Mouse (Mus musculus) hindbrain, postnatal 0 days (tissue): Measurements from ENCODE around the gene Cdkl4. TPM values are rescaled to one million over a fixed set of nuclear protein-coding genes. Genes with fewer than 3 reads are reported as not detected.
"Not testable (repeated sequence)": the region's sequence is repeated elsewhere in the genome, so short reads cannot be mapped to it uniquely, and the experiment has no call there.

Experiments used
- ATAC-seq: fragments of 200-750 bp; cut with Nextera tagmentation; 2 replicates; pipeline ENCODE4 v1.8.0; 2017; ENCODE audit warnings: mild to moderate bottlenecking, moderate TSS enrichment, moderate library complexity
- DNase-seq: peaks from one replicate; pipeline ENCODE4 v3.0.0-alpha.2; 2015; ENCODE audit warnings: low spot score
- H3K27ac ChIP-seq: fragments of 300-500 bp; sonication (generic); 2 replicates; pipeline ENCODE4 v1.5.1; 2014; ENCODE audit warnings: mild to moderate bottlenecking
- H3K27me3 ChIP-seq: fragments of 300-500 bp; sonication (generic); 2 replicates; pipeline ENCODE4 v1.6.1; 2014; ENCODE audit warnings: low read length, mixed read lengths; ENCODE audit not compliant: insufficient read depth
- H3K36me3 ChIP-seq: fragments of 300-500 bp; sonication (generic); 2 replicates; pipeline ENCODE4 v1.6.1; 2014; ENCODE audit warnings: low read length, mixed read lengths; ENCODE audit not compliant: insufficient read depth
- H3K4me1 ChIP-seq: fragments of 300-500 bp; sonication (generic); 2 replicates; pipeline ENCODE4 v1.6.1; 2014; ENCODE audit warnings: antibody characterized with exemption, low read length, mixed read lengths; ENCODE audit not compliant: insufficient read depth
- H3K4me2 ChIP-seq: fragments of 300-500 bp; sonication (generic); 2 replicates; pipeline ENCODE4 v1.6.1; 2014; ENCODE audit warnings: low read depth, mild to moderate bottlenecking, low read length, moderate library complexity, mixed read lengths
- H3K4me3 ChIP-seq: fragments of 300-500 bp; sonication (generic); 2 replicates; pipeline ENCODE4 v1.5.1; 2014; ENCODE audit warnings: low read length
- H3K9ac ChIP-seq: fragments of 300-500 bp; sonication (generic); replicated peaks from 2 replicates; pipeline ENCODE4 v1.6.1; 2014; ENCODE audit warnings: mild to moderate bottlenecking, low read length, moderate library complexity, mixed read lengths
- H3K9me3 ChIP-seq: fragments of 300-500 bp; sonication (generic); 2 replicates; pipeline ENCODE4 v1.6.1; 2016; ENCODE audit warnings: low read length, mixed read lengths
- CTCF ChIP-seq: IDR thresholded peaks from 2 replicates; pipeline ENCODE4 v1.5.1; 2016; ENCODE audit warnings: antibody characterized with exemption, control low read depth, low read depth
- WGBS: fragments of 180-500 bp; shearing (Covaris S2); extraction: QIAGEN DNeasy Blood & Tissue Kit; methylation state at CpG from one replicate; pipeline ENCODE4 v1.1.7; 2014; 5-methylcytosine and 5-hydroxymethylcytosine counted together
- polyA plus RNA-seq: library from polyadenylated mRNA; unstranded; fragments of >200 nt; fragmentation: Nextera tagmentation; extraction: Ambion mirVana; gene quantifications from 2 replicates; pipeline ENCODE4 v1.2.1, GENCODE M21; 2015
- total RNA-seq: library from RNA; depleted of rRNA; stranded (reverse); fragments of >200 nt; gene quantifications from 2 replicates; pipeline ENCODE4 v1.2.3, GENCODE M21; 2014

The Cdkl4 gene
- total and polyA plus RNA-seq, 2 experiments from 2014 or later = 5.5 to 8.4 TPM

DNA sequence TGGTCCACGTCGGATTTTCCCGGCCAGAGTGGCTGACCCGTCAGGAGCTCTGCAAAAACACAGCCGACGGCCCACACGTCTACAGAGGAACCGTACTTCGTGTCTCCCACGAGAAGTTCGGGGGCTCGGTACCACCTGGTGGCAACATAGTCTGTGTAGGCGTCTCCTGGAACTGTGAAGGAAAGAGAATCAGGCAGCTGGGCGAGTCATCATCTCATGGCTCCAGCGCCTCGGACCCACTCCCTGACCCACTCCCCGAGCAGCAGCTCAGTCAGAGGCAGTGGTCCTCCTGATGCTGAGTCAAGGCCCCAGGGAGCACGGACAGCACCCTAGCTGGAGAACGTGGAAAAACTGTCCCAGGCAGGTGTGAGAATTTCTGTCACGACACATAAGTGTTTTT lies 34.0 kb downstream of the Cdkl4 start:
- no peak for ATAC-seq

GRCm38 (mm10) chr17:80537136-80537535 lies 40.5 kb downstream of the Cdkl4 start:
- Histone ChIP-seq H3K4me1 (no peaks in the 10 kb centered on the region), H3K27ac (no peak overlapping the region), H3K9ac (no peak overlapping the region), H3K9me3 (no peaks in the 10 kb centered on the region), H3K4me2 (no peak overlapping the region), H3K27me3 (no peaks in the 10 kb centered on the region), H3K36me3 (no peaks in the 10 kb centered on the region), H3K4me3 (no peak overlapping the region)
- 48% methylated on average over 6 of the region's 6 CpGs for WGBS
- DNase-seq (peak; percentile 28), ATAC-seq (no peak)
- TF ChIP-seq CTCF = peak; percentile 36; the same call in 1 of the 2 replicates

More for the DNA sequence above, 34.0 kb downstream of the Cdkl4 start:
- Histone ChIP-seq H3K9ac (no peak overlapping the region), H3K27ac (no peak overlapping the region), H3K4me2 (no peak overlapping the region), H3K9me3 (no peaks in the 10 kb centered on the region), H3K4me1 (no peaks in the 10 kb centered on the region), H3K36me3 (no peaks in the 10 kb centered on the region), H3K4me3 (no peak overlapping the region), H3K27me3 (no peaks in the 10 kb centered on the region)
- no peak for TF ChIP-seq CTCF
- WGBS = 91% methylated on average over 20 of the region's 20 CpGs
- DNase-seq = no peak

DNA sequence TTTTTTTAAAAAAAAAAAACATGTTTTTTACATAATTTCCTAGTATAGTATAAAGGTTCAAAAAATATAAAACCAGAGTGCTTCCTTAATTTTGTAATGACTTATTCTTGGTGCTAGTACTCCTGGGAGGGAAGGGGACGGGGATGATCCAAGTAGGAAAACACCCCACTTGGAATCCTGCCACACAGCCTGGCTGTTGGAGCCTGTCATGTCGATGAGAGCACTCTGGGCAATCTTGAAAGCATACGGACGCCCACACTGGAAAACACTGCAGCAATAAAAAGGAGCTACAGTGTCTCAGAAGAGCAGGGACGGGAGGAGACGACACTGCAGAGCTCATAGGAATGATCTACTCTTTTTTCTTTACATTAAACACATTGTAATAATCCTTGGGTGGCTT lies 42.0 kb downstream of the Cdkl4 start:
- Histone ChIP-seq H3K4me3 (no peak overlapping the region), H3K27me3 (no peaks in the 10 kb centered on the region), H3K9me3 (no peaks in the 10 kb centered on the region), H3K4me1 (no peaks in the 10 kb centered on the region), H3K36me3 (no peaks in the 10 kb centered on the region), H3K4me2 (no peak overlapping the region), H3K27ac (no peak overlapping the region), H3K9ac (no peak overlapping the region)
- ATAC-seq = no peak
- no peak for DNase-seq
- no peak for TF ChIP-seq CTCF
- 49% methylated on average over 6 of the region's 6 CpGs for WGBS

GRCm38 (mm10) chr17:80531351-80531750 lies 46.3 kb downstream of the Cdkl4 start:
- H3K27me3 ChIP-seq, H3K9me3 ChIP-seq, H3K36me3 ChIP-seq, ATAC-seq, H3K4me3 ChIP-seq, H3K27ac ChIP-seq, H3K4me1 ChIP-seq, H3K4me2 ChIP-seq, DNase-seq, H3K9ac ChIP-seq: not testable (repeated sequence)
- WGBS = 49% methylated on average over 2 of the region's 2 CpGs

DNA sequence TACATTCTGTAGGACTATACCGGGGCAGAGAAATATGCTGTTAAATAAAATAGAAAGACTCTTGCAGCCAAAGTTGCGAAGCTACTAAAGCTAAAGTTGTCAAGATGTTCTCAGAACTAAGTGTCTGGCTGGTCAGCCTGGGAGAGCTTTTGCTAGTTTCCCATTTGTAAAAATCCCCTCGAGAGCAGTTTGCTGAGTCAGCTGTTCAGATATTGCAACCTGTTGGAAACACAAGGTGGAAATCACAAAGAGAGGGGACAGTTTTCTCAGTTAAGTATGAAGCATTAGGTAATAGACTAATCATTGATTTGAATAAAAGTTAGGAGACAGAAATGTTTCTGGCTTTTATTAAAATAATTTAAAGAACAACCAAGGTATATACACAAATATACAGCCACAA lies 54.4 kb downstream of the Cdkl4 start:
- Histone ChIP-seq H3K36me3 (no peaks in the 10 kb centered on the region), H3K27me3 (no peaks in the 10 kb centered on the region), H3K4me3 (no peak overlapping the region), H3K4me2 (no peak overlapping the region), H3K9ac (no peak overlapping the region), H3K4me1 (no peaks in the 10 kb centered on the region), H3K27ac (no peak overlapping the region), H3K9me3 (no peaks in the 10 kb centered on the region)
- 87% methylated on average over 3 of the region's 3 CpGs for WGBS
- ATAC-seq (no peak), DNase-seq (no peak)
- no peak for TF ChIP-seq CTCF

DNA sequence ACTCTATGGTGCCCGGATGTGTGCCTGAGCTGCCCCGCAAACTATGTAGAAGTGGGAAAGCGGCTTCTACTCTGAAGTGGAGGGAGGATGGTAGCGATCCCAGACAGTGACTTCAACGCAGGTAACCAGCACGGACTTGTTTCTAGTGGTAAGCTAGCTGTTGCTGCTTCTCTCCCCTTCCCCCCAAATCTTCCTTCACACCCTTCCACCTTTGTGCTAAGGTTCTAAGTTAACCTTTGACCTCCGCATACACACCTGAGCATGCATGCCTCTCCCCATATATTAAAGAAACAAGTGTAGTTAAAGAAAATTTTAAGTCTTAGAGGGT lies 55.4 kb downstream of the Cdkl4 start:
- TF ChIP-seq CTCF = no peak
- H3K27ac ChIP-seq = no peak overlapping the region
- DNase-seq (no peak), ATAC-seq (no peak)
- 77% methylated on average over 7 of the region's 7 CpGs for WGBS
- H3K4me2 ChIP-seq = no peak overlapping the region
- H3K4me3 ChIP-seq = no peak overlapping the region
- no peaks in the 10 kb centered on the region for H3K27me3 ChIP-seq
- H3K36me3 ChIP-seq = no peaks in the 10 kb centered on the region
- H3K9ac ChIP-seq = no peak overlapping the region
- H3K4me1 ChIP-seq = no peaks in the 10 kb centered on the region
- no peaks in the 10 kb centered on the region for H3K9me3 ChIP-seq

DNA sequence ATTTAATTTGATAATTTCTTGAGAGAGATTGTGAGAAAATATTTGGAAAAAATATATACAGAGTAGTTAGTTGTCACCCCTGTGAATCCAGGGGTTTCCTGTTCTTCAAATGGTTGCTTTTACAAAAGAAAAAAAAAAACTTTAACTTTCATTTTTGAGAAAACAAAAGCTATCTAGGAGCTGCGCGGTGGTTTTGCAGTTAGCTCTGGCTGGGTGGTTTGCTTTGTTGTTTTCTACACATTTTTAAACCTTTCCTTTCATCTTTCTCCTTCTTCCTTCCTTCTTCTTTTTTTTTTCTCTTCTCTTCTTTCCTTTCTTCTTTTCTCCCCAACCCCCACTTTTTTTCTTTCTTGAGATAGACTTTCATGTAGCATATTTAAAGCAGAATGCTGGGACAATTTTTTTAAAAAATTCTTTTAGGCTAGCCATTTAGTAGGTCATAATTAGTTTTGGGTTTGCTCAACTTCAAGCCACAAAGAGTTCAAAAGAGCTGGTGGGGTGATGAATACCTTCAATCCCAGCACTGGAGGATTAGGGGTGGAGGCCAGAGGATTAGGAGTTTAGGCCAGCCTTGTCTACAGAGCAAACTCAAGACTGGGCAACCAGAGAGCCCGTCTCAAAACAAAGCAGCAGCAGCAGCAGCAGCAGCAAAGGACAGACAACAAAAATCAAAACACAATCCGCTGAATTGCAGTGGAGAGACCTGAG lies 55.9 kb downstream of the Cdkl4 start:
- no peak for TF ChIP-seq CTCF
- Histone ChIP-seq H3K4me2 (no peak overlapping the region), H3K36me3 (no peaks in the 10 kb centered on the region), H3K9me3 (no peaks in the 10 kb centered on the region), H3K4me3 (no peak overlapping the region), H3K27ac (no peak overlapping the region), H3K27me3 (no peaks in the 10 kb centered on the region), H3K4me1 (no peaks in the 10 kb centered on the region), H3K9ac (no peak overlapping the region)
- ATAC-seq = no peak
- no peak for DNase-seq
- 51% methylated on average over 4 of the region's 4 CpGs for WGBS
